Mouse (Mus musculus) MEL (cell line): Measurements from ENCODE around the gene Nagk. TPM values are rescaled to one million over a fixed set of nuclear protein-coding genes. Genes with fewer than 3 reads are reported as not detected.

ENCODE experiments used
- DNase-seq: peaks from one replicate; pipeline ENCODE4 v3.0.0; 2011; ENCODE audit warnings: low read depth, low spot score
- H3K27ac ChIP-seq: 2 replicates; pipeline ENCODE4 v1.5.1; 2012; ENCODE audit warnings: low read depth, mild to moderate bottlenecking, control low read depth, low read length, moderate library complexity; ENCODE audit not compliant: control insufficient read depth
- H3K27me3 ChIP-seq, 2 experiments: fragments of 150-350 bp in 1 of 2; sonication (generic) in 1 of 2; 2 replicates each; pipeline ENCODE4 v1.6.1; 2012; ENCODE audit warnings: low read length in 2 of 2, mild to moderate bottlenecking in 2 of 2, improper control_type of control experiment in 1 of 2, moderate library complexity in 1 of 2; ENCODE audit not compliant: insufficient read depth in 2 of 2, control insufficient read depth in 1 of 2
- H3K36me3 ChIP-seq, 2 experiments: 2 replicates each; pipeline ENCODE4 v1.6.1; 2012 to 2014; ENCODE audit warnings: low read length in 2 of 2, improper control_type of control experiment in 1 of 2, inconsistent platforms in 1 of 2, mild to moderate bottlenecking in 1 of 2; ENCODE audit not compliant: insufficient read depth in 2 of 2, control insufficient read depth in 1 of 2
- H3K4me1 ChIP-seq, 2 experiments: fragments of 150-350 bp in 1 of 2; sonication (generic) in 1 of 2; 2 replicates each; pipeline ENCODE4 v1.6.1; 2012; ENCODE audit warnings: low read length in 2 of 2, improper control_type of control experiment in 1 of 2, mild to moderate bottlenecking in 1 of 2; ENCODE audit not compliant: insufficient read depth in 2 of 2, control insufficient read depth in 1 of 2
- H3K4me3 ChIP-seq, 2 experiments: fragments of 150-350 bp in 1 of 2; sonication (generic) in 1 of 2; 2 replicates each; pipeline ENCODE4 v1.5.1; 2012; ENCODE audit warnings: low read depth in 2 of 2, low read length in 2 of 2, mild to moderate bottlenecking in 2 of 2, moderate library complexity in 2 of 2, control low read depth in 1 of 2, improper control_type of control experiment in 1 of 2; ENCODE audit not compliant: control insufficient read depth in 1 of 2, insufficient read depth in 1 of 2
- H3K79me2 ChIP-seq: 2 replicates; pipeline ENCODE4 v1.6.1; 2012; ENCODE audit warnings: mild to moderate bottlenecking, low read length, moderate library complexity; ENCODE audit not compliant: control insufficient read depth, poor library complexity, insufficient read depth
- H3K9ac ChIP-seq: 2 replicates; pipeline ENCODE4 v1.6.1; 2012; ENCODE audit warnings: low read depth, mild to moderate bottlenecking, control low read depth, low read length, moderate library complexity; ENCODE audit not compliant: control insufficient read depth, poor library complexity, severe bottlenecking
- H3K9me3 ChIP-seq: fragments of 150-350 bp; sonication (generic); replicated peaks from 2 replicates; pipeline ENCODE4 v1.6.1; 2012; ENCODE audit warnings: mild to moderate bottlenecking, low read length, improper control_type of control experiment, moderate library complexity; ENCODE audit not compliant: insufficient read depth
- BHLHE40 ChIP-seq: IDR thresholded peaks from 2 replicates; pipeline ENCODE4 v1.6.1; 2012; ENCODE audit warnings: low read depth, mild to moderate bottlenecking, inconsistent platforms, low read length, improper control_type of control experiment, borderline replicate concordance
- CTCF ChIP-seq, 3 experiments: IDR thresholded peaks in 2 of 3; conservative IDR thresholded peaks in 1 of 3; 2 replicates each; pipeline ENCODE4 v1.5.1; 2011 to 2012; ENCODE audit warnings: low read length in 3 of 3, low read depth in 2 of 3, mild to moderate bottlenecking in 2 of 3, improper control_type of control experiment in 1 of 3, inconsistent platforms in 1 of 3, mixed read lengths in 1 of 3, moderate library complexity in 1 of 3; ENCODE audit not compliant: control insufficient read depth in 1 of 3, insufficient read depth in 1 of 3, poor library complexity in 1 of 3, severe bottlenecking in 1 of 3
- ETS1 ChIP-seq: IDR thresholded peaks from 2 replicates; pipeline ENCODE4 v1.6.1; 2012; ENCODE audit warnings: low read depth, mild to moderate bottlenecking, inconsistent platforms, low read length, improper control_type of control experiment, moderate library complexity
- GATA1 ChIP-seq: IDR thresholded peaks from 2 replicates; pipeline ENCODE4 v1.6.1; 2011; ENCODE audit warnings: low read depth, low read length, improper control_type of control experiment
- JUND ChIP-seq: IDR thresholded peaks from 2 replicates; pipeline ENCODE4 v1.6.1; 2011; ENCODE audit warnings: low read depth, mild to moderate bottlenecking, improper control_type of control experiment, low read length
- KAT2A ChIP-seq: conservative IDR thresholded peaks from 2 replicates; pipeline ENCODE4 v1.6.1; 2012; ENCODE audit warnings: low read depth, low read length, improper control_type of control experiment, inconsistent platforms
- MAX ChIP-seq: IDR thresholded peaks from 2 replicates; pipeline ENCODE4 v1.6.1; 2011; ENCODE audit warnings: low read length, improper control_type of control experiment
- MXI1 ChIP-seq: IDR thresholded peaks from 2 replicates; pipeline ENCODE4 v1.6.1; 2011; ENCODE audit warnings: mild to moderate bottlenecking, low read depth, low read length, improper control_type of control experiment
- POLR2AphosphoS2 ChIP-seq: IDR thresholded peaks from 2 replicates; pipeline ENCODE4 v1.6.1; 2011; ENCODE audit warnings: low read length, improper control_type of control experiment
- RAD21 ChIP-seq: IDR thresholded peaks from 2 replicates; pipeline ENCODE4 v1.6.1; 2011; ENCODE audit warnings: mild to moderate bottlenecking, low read depth, low read length, improper control_type of control experiment
- SIN3A ChIP-seq: IDR thresholded peaks from 2 replicates; pipeline ENCODE4 v1.6.1; 2012; ENCODE audit warnings: low read length, improper control_type of control experiment, inconsistent platforms
- SMC3 ChIP-seq: IDR thresholded peaks from 2 replicates; pipeline ENCODE4 v1.6.1; 2011; ENCODE audit warnings: low read depth, low read length, improper control_type of control experiment
- TBP ChIP-seq: IDR thresholded peaks from 2 replicates; pipeline ENCODE4 v1.8.0; 2011; ENCODE audit warnings: low read depth, low read length, improper control_type of control experiment
- UBTF ChIP-seq: IDR thresholded peaks from 2 replicates; pipeline ENCODE4 v1.6.1; 2012; ENCODE audit warnings: low read depth, mild to moderate bottlenecking, inconsistent platforms, low read length, improper control_type of control experiment, moderate library complexity, borderline replicate concordance; ENCODE audit not compliant: insufficient read depth
- USF2 ChIP-seq, 2 experiments: IDR thresholded peaks; 2 replicates each; pipeline ENCODE4 v1.6.1; 2011 to 2012; ENCODE audit warnings: improper control_type of control experiment in 2 of 2, low read length in 2 of 2, borderline replicate concordance in 1 of 2, inconsistent platforms in 1 of 2, low read depth in 1 of 2, mild to moderate bottlenecking in 1 of 2; ENCODE audit not compliant: insufficient read depth in 1 of 2
- ZC3H11A ChIP-seq: IDR thresholded peaks from 2 replicates; pipeline ENCODE4 v1.6.1; 2012; ENCODE audit warnings: low read depth, mild to moderate bottlenecking, inconsistent platforms, low read length, improper control_type of control experiment
- ZNF384 ChIP-seq: IDR thresholded peaks from 2 replicates; pipeline ENCODE4 v1.6.1; 2012; ENCODE audit warnings: low read depth, mild to moderate bottlenecking, inconsistent platforms, low read length, improper control_type of control experiment
- polyA plus RNA-seq, 2 experiments: library from polyadenylated mRNA; stranded (reverse) in 1 of 2; unstranded in 1 of 2; fragments of >175 nt in 1 of 2; fragments of >200 nt in 1 of 2; gene quantifications; 2 replicates each; pipeline versions ENCODE4 v1.2.1 to v1.2.4; 2012; ENCODE audit warnings: low replicate concordance in 2 of 2, low read depth in 1 of 2; ENCODE audit not compliant: insufficient read length in 2 of 2, insufficient read depth in 1 of 2, missing spikeins in 1 of 2
- total RNA-seq: library from RNA; depleted of rRNA; stranded (reverse); fragments of 300-350 nt; gene quantifications from 2 replicates; pipeline ENCODE4 v1.2.3, GENCODE M21; 2012

The Nagk gene
- total and polyA plus RNA-seq, 3 experiments = 3.6 to 6.3 TPM; not detected in 1

DNA sequence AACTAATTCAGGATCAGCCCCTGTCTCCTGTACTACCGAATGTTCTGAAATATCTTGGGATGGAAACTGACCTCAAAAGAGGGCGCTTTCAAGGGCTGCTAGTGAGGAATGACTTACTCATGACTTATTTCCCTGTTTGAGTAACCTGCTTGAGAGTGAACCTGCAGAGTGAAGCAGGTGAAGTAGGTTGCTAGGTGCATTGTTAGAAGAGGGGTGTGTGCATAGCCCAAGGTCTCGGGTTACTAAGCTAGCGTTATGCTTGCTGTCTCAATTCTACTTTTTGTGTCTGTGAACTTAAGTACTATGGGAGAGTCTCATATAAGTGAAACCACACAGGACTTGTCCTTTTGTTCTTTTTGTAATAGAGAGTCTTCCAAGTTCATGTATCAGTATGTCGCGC is 45.3 kb downstream of the Nagk start:
- H3K27ac ChIP-seq = no peak overlapping the region
- no peaks in the 10 kb centered on the region for H3K79me2 ChIP-seq
- no peaks in the 10 kb centered on the region; a peak in 2 of 4 replicates for H3K27me3 ChIP-seq
- H3K9me3 ChIP-seq = no peaks in the 10 kb centered on the region
- H3K9ac ChIP-seq = no peak overlapping the region
- H3K4me1 ChIP-seq = no peaks in the 10 kb centered on the region
- no peak overlapping the region for H3K4me3 ChIP-seq
- DNase-seq = no peak
- TF ChIP-seq POLR2AphosphoS2 (no peak), ZC3H11A (no peak), JUND (no peak), GATA1 (no peak), RAD21 (no peak), CTCF (IDR thresholded peaks at IDR 0.05 in 2 of 3, conservative IDR thresholded peaks at IDR 0.05 in 1 of 3; ENCODE audit: control insufficient read depth in 1 of 3, insufficient read depth in 1 of 3, low read depth in 2 of 3, low read length in 3 of 3, poor library complexity in 1 of 3, severe bottlenecking in 1 of 3) (no peak), MAX (no peak), BHLHE40 (no peak), ETS1 (no peak), MXI1 (no peak), USF2 (IDR thresholded peaks at IDR 0.05; ENCODE audit: borderline replicate concordance in 1 of 2, insufficient read depth in 1 of 2, low read depth in 1 of 2, low read length in 2 of 2) (no peak), KAT2A (no peak), UBTF (no peak), SIN3A (no peak), SMC3 (no peak)
- no peaks in the 10 kb centered on the region for H3K36me3 ChIP-seq

GRCm38 (mm10) chr6:83844913-83845312 is 50.1 kb downstream of the Nagk start:
- Histone ChIP-seq H3K4me3 (no peak overlapping the region), H3K4me1 (peaks cover 0 to 4% of the 10 kb centered on the region in 2 experiments; a peak in 1 of 4 replicates), H3K36me3 (peaks cover 0 to 2% of the 10 kb centered on the region in 2 experiments; a peak in 2 of 4 replicates), H3K27ac (no peak overlapping the region), H3K79me2 (no peaks in the 10 kb centered on the region), H3K27me3 (no peaks in the 10 kb centered on the region; a peak in 2 of 4 replicates), H3K9ac (no peak overlapping the region), H3K9me3 (no peaks in the 10 kb centered on the region)
- TF ChIP-seq GATA1 = peak; percentile 51; the same call in 1 of the 2 replicates
- no peak for TF ChIP-seq ZNF384
- TF ChIP-seq TBP = peak; percentile 99
- DNase-seq = peak; percentile 85
